ENCODE assay signal across 10 mouse cellular contexts in genomic region chr13:107934691-107935090, GRCm38 (mm10).
DNase-seq lines count a peak whose midpoint lies in the region; ATAC-seq and TF ChIP-seq lines count a peak whose summit lies in the region.
"Had no signal": no experiment of that assay in that cellular context is flagged by ENCODE, and none has a peak within 500 bp of the region (broad histone marks: within the 10 kb centered on the region; RNA-seq: fewer than 3 reads in every experiment).

No protein-coding gene starts in this region.

- no peaks in the 10 kb centered on the region for H3K9me3 ChIP-seq in kidney, postnatal 0 days (replicated peaks; ENCODE audit: low read length)
- H3K9me3 ChIP-seq in embryonic facial prominence, embryonic 14.5 days (ENCODE audit: control insufficient read depth, low read length), result no peaks in the 10 kb centered on the region
- no peaks in the 10 kb centered on the region for H3K9me3 ChIP-seq in hindbrain, embryonic 14.5 days (ENCODE audit: control insufficient read depth, low read length)
- H3K9me3 ChIP-seq in liver, postnatal 0 days (ENCODE audit: low read length), result no peaks in the 10 kb centered on the region

- H3K27ac ChIP-seq in kidney, postnatal 0 days, result no peak overlapping the region
- no peak overlapping the region for H3K27ac ChIP-seq in kidney, adult 2 months (ENCODE audit: insufficient read depth, low read depth, low read length)
- no peak overlapping the region for H3K27ac ChIP-seq in embryonic facial prominence, embryonic 14.5 days (replicated peaks; ENCODE audit: low read depth, low read length)
- no peak overlapping the region for H3K27ac ChIP-seq in hindbrain, embryonic 14.5 days
- no peak overlapping the region for H3K27ac ChIP-seq in liver, postnatal 0 days (ENCODE audit: low read depth)

- DNase-seq in kidney, postnatal 0 days (ENCODE audit: low spot score), result no peak
- DNase-seq in kidney, adult 2 months, result no peak
- DNase-seq in embryonic facial prominence, embryonic 14.5 days (ENCODE audit: low spot score), result no peak
- no peak for DNase-seq in hindbrain, embryonic 14.5 days (ENCODE audit: low spot score)
- no peak for DNase-seq in liver, postnatal 0 days
- no peak for DNase-seq in testis, postnatal 14 days (ENCODE audit: low spot score)
- no peak for DNase-seq in gastrocnemius, postnatal 14 days
- no peak for DNase-seq in MN1 (ENCODE audit: low spot score)
- DNase-seq: kidney, adult 8-10 months; thymus, adult 18-20 months had no signal

- no peak for TF ChIP-seq CTCF in kidney, postnatal 0 days (IDR thresholded peaks at IDR 0.05; ENCODE audit: low read depth)
- no peak for TF ChIP-seq CTCF in kidney, adult 2 months (conservative IDR thresholded peaks at IDR 0.05; ENCODE audit: insufficient read depth, insufficient read length, low read depth, low read length)
- no peak for TF ChIP-seq CTCF in liver, postnatal 0 days (IDR thresholded peaks at IDR 0.05; ENCODE audit: low read depth)

- H3K4me2 ChIP-seq in kidney, postnatal 0 days (ENCODE audit: low read length), result peak overlapping the region; percentile 13; the same call in 1 of the 2 replicates
- H3K4me2 ChIP-seq in embryonic facial prominence, embryonic 14.5 days (ENCODE audit: low read depth, low read length), result peak overlapping the region; percentile 30
- H3K4me2 ChIP-seq in hindbrain, embryonic 14.5 days (replicated peaks), result peak overlapping the region; percentile 16
- H3K4me2 ChIP-seq in liver, postnatal 0 days (ENCODE audit: low read depth, low read length), result peak overlapping the region; percentile 37

- ATAC-seq in kidney, postnatal 0 days (replicated peaks; ENCODE audit: low FRiP score, low read depth), result no peak
- no peak for ATAC-seq in embryonic facial prominence, embryonic 14.5 days (ENCODE audit: low read depth)
- ATAC-seq in hindbrain, embryonic 14.5 days (ENCODE audit: low FRiP score), result peak; percentile 12; the same call in 1 of the 2 replicates
- ATAC-seq in liver, postnatal 0 days, result 0 out of 2 replicates have a peak, but pooled peaks have one; percentile 4

- TF ChIP-seq EP300 in liver, postnatal 0 days (IDR thresholded peaks at IDR 0.05; ENCODE audit: low read depth), result no peak

- H3K4me1 ChIP-seq in kidney, postnatal 0 days (replicated peaks; ENCODE audit: insufficient read depth, low read length), result peaks cover 10% of the 10 kb centered on the region; the same call in 1 of the 2 replicates
- no peaks in the 10 kb centered on the region for H3K4me1 ChIP-seq in kidney, adult 2 months (ENCODE audit: control insufficient read depth, insufficient read depth, low read length)
- peaks cover 10% of the 10 kb centered on the region; the same call in 1 of the 2 replicates for H3K4me1 ChIP-seq in embryonic facial prominence, embryonic 14.5 days (ENCODE audit: control insufficient read depth, insufficient read depth, low read length)
- H3K4me1 ChIP-seq in hindbrain, embryonic 14.5 days (replicated peaks; ENCODE audit: control insufficient read depth, insufficient read depth, low read length), result peaks cover 9% of the 10 kb centered on the region; the same call in 1 of the 2 replicates
- no peaks in the 10 kb centered on the region for H3K4me1 ChIP-seq in liver, postnatal 0 days (ENCODE audit: insufficient read depth)

- no peaks in the 10 kb centered on the region for H3K27me3 ChIP-seq in kidney, postnatal 0 days (ENCODE audit: insufficient read depth, low read length)
- H3K27me3 ChIP-seq in kidney, adult 2 months (replicated peaks; ENCODE audit: control insufficient read depth, insufficient read depth, low read length), result no peaks in the 10 kb centered on the region
- H3K27me3 ChIP-seq in embryonic facial prominence, embryonic 14.5 days (replicated peaks; ENCODE audit: control insufficient read depth, insufficient read depth, low read length), result peaks cover 15% of the 10 kb centered on the region; the same call in 1 of the 2 replicates
- no peaks in the 10 kb centered on the region for H3K27me3 ChIP-seq in hindbrain, embryonic 14.5 days (ENCODE audit: control insufficient read depth, insufficient read depth, low read length)
- no peaks in the 10 kb centered on the region for H3K27me3 ChIP-seq in liver, postnatal 0 days (ENCODE audit: insufficient read depth, low read length)

- no peaks in the 10 kb centered on the region for H3K36me3 ChIP-seq in kidney, postnatal 0 days (ENCODE audit: insufficient read depth, low read length)
- no peaks in the 10 kb centered on the region for H3K36me3 ChIP-seq in kidney, adult 2 months (ENCODE audit: control insufficient read depth, insufficient read depth, low read length)
- H3K36me3 ChIP-seq in embryonic facial prominence, embryonic 14.5 days (ENCODE audit: control insufficient read depth, insufficient read depth, low read length), result no peaks in the 10 kb centered on the region
- H3K36me3 ChIP-seq in hindbrain, embryonic 14.5 days (replicated peaks; ENCODE audit: control insufficient read depth, insufficient read depth), result no peaks in the 10 kb centered on the region
- H3K36me3 ChIP-seq in liver, postnatal 0 days (replicated peaks; ENCODE audit: insufficient read depth, low read length), result no peaks in the 10 kb centered on the region

- no peak for TF ChIP-seq POLR2A in kidney, adult 2 months (IDR thresholded peaks at IDR 0.05; ENCODE audit: low read depth, low read length)

- no peak overlapping the region for H3K9ac ChIP-seq in kidney, postnatal 0 days (ENCODE audit: low read depth, low read length)
- H3K9ac ChIP-seq in embryonic facial prominence, embryonic 14.5 days (ENCODE audit: low read depth, low read length), result no peak overlapping the region
- no peak overlapping the region for H3K9ac ChIP-seq in hindbrain, embryonic 14.5 days
- no peak overlapping the region for H3K9ac ChIP-seq in liver, postnatal 0 days (replicated peaks)

- 41% methylated on average over 11 of the region's 11 CpGs for WGBS in kidney, postnatal 0 days
- 63% methylated on average over 11 of the region's 11 CpGs for WGBS in kidney, adult 2 months
- WGBS in embryonic facial prominence, embryonic 14.5 days, result 53% methylated on average over 11 of the region's 11 CpGs
- WGBS in hindbrain, embryonic 14.5 days, result 52% methylated on average over 11 of the region's 11 CpGs
- whole genome bisulfite sequencing in liver, postnatal 0 days (ENCODE audit: insufficient replicate concordance), result 32% methylated on average over 11 of the region's 11 CpGs

- intact Hi-C loops in gastrocnemius, postnatal 14 days (cut with DNase I; ENCODE audit: low total_unique reads), result no loop called here

- H3K4me3 ChIP-seq in kidney, postnatal 0 days (replicated peaks; ENCODE audit: low read depth, low read length), result no peak overlapping the region
- H3K4me3 ChIP-seq in kidney, adult 2 months (ENCODE audit: insufficient read depth, low read depth, low read length), result no peak overlapping the region
- H3K4me3 ChIP-seq in embryonic facial prominence, embryonic 14.5 days (ENCODE audit: low read depth, low read length), result no peak overlapping the region
- H3K4me3 ChIP-seq in hindbrain, embryonic 14.5 days (replicated peaks; ENCODE audit: low read length), result no peak overlapping the region
- no peak overlapping the region for H3K4me3 ChIP-seq in liver, postnatal 0 days (ENCODE audit: low read depth, low read length)

Comparison
In these comparisons a context has a peak if more than half of its experiments do, and no peak if none do; other contexts are left out.
1. ATAC-seq: peak in hindbrain, embryonic 14.5 days (single experiment) and liver, postnatal 0 days (single experiment); none in kidney, postnatal 0 days (single experiment) and embryonic facial prominence, embryonic 14.5 days (single experiment).
2. Peak in every context shown above with its lines, with median percentiles within 50 percentile points of each other: H3K4me2 ChIP-seq.